Mouse (Mus musculus): ENCODE measurements at regions not wholly inside any gene's neighbourhood (a gene's known extent, or its start where the extent isn't known, plus 50 kb on each side); places are given as distances from the start of the nearest gene placed in this dataset.
A peak's percentile ranks its signal among the peaks of the same experiment; 100 is the strongest.

DNA sequence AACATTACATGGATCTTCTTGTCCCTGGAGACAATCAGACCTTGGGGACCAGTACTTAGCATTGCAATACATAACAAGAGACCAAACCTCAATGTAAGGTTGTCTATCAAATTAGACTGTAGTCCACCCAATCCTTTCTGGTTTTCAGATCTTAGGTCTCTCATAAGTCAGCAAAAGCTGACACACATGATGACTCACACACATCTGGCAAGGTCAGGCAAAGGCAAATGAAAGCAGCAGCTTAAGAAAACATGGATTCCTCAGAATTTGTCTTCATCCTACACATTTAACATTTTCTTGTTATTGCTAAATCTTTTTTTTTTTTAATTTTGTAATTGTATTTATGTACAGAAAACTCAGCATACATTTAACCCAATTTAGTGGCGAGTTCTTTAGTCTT, 52.0 kb downstream of the Gm11983 start:
- DNase-seq (ENCODE audit: low spot score): no peak

DNA sequence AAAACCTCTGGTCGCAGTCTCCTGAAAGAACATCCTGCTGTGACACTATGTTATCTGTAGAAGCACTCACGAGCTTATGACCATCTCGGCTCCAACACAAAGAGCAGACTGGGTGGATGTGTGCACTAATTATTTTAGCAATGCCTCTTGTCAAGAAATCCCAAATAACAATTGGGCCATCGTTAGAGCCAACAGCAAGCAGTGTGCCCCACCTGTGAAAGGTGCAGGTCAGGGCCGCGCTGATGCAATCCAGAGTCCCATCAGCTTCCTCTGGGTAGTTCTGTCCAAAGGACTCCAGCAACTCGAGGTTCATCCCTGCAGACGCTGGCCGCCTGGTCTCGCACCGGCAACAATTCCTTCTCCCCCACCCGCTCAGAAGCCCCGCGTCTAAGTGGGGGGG, 54.6 kb downstream of the Gm11983 start:
- DNase-seq (ENCODE audit: low spot score): no peak

DNA sequence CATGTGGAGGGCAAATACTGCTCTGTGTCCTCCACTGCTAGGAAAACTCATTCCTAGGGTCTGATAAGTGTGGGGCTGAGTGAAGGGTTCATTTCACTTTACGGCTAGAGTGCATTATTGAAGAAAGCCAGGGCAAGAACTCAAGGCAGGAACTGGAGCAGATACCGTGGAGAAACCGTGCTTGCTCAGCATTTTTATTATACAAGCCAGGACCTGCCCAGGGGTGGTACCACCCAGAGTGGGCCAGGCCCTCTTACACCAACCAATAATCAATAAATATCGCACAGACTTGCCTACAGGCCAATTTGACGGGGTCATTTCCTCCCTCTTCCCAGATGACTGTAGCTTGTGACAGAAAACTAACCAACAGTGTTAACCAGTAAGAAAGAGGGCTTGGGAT, 57.7 kb downstream of the Gm11983 start:
- no peak for DNase-seq (ENCODE audit: low spot score)

DNA sequence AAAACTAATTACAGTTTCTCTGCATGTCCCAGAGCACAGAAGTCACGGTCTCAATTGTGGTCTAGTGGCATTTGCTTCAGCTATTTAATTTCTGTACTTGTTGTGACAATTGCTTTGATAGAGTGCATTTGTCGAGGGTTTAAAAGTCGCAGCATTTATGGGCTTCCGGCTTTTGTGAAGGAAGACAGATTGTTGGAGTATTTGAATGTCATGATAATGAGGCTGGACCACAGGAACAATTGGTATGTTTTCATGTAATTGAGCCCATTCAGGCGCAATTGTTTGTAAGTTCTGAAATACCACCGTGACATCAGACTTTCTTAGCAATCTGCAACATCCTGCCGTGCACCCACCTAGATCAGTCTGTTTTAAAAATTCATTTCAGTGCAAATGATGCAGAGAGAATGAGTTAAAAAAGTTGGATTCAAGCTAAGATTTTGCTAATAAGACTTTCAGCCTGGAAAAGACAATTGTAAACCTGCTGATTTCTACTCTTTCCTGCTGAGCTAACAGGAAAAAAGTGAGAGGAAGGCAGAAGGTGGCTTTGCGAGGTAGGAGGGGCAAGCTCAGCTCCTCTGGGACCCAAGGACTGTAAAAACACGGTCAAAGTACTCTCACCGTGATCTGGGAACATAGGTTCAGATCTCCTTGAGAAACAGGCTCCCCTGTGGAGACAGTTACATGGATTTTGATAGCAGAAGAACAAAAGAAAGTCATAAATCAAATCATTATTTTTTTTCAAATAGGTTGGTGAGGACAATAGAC, 58.7 kb downstream of the Gm11983 start:
- DNase-seq (ENCODE audit: low spot score): no peak

DNA sequence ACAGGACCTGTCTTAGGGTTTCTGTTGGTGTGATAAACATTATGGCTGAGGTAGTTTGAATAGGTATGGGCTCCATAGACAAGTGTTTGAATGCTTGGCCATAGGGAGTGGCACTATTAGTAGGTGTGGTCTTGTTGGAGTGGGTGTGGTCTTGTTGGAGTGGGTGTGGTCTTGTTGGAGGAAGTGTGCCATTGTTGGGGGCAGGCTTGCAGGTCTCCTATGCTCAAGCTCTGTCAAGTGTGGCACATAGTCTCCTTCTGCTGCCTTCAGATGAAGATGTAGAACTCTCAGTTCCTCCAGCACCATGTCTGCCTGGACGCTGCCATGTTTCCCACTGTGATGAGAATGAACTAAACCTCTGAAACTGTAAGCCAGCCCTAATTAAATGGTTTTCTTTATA, 59.9 kb downstream of the Gm11983 start:
- DNase-seq (ENCODE audit: low spot score): no peak

DNA sequence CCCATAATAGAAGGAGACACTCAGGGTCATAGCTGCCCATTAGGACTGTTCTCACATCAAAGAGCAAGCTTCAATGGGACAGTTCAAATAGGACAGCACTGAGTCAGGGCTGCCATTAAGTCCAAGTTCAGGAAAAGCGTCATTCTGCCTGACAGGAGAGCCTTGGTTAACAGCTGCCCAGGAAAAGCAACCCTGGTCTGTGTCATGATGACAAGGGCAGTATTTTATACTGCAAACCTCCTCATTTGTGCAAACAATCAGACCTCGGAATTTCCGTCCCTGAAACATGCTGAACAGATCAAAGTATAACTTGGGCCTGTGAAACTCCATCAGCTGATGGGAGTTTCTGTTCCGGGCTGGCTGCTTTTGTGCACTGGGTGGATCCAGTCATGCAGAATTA, 62.8 kb downstream of the Gm11983 start:
- no peak for DNase-seq (ENCODE audit: low spot score)

DNA sequence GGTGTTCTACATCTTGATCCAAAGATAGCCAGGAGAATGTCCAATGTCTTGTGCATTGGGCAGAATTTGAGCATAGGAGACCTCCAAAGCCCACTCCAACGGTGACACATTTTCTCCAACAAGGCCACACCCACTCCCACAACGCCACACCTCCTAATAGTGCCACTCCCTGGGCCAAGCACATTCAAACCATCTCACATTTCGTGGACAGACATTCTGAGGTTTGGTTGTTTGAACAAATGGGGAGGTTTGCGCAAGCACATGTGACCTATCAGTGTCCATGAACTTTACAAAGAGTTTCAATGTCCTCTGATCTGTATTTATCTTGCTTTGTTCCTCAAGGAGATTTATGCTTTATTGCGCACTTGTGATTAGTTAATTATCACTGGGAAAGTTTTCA, 63.5 kb downstream of the Gm11983 start:
- DNase-seq (ENCODE audit: low spot score): no peak

DNA sequence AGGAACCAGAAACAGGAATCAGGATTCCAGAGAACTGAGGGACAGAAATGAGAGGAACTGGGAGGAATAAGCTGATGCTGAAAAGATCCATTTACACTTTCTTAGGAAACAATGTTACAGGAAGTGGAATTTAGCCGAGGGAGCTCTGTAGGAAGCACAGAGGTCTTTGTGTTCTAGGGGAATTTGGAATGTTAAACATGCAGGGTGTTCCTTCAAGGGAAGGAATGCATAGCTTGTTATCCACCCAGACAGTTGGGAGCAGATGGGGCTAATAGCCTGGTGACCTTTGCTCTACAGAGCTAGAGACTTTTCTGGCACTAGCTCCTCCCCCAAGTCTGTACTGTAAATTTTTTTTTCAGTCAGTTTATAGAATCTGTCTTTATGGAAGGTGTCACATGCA, 64.1 kb downstream of the Gm11983 start:
- DNase-seq (ENCODE audit: low spot score): no peak

DNA sequence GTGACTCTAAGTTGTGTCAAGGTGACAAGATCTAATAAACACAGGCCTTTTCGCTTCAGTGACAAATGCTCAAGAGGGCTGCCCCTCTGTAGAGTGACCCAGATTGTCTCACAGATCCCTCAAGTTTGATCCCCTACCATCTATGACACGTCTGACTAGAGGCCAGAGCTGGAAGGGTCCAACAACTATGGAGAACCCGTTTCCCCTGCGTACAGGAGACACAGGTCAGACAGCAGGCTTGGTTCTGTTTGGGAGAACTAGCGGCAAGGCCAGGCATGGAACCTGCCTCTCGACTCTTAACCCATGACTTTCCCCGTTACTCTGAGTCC, 68.1 kb downstream of the Gm11983 start:
- no peak for DNase-seq (ENCODE audit: low spot score)

DNA sequence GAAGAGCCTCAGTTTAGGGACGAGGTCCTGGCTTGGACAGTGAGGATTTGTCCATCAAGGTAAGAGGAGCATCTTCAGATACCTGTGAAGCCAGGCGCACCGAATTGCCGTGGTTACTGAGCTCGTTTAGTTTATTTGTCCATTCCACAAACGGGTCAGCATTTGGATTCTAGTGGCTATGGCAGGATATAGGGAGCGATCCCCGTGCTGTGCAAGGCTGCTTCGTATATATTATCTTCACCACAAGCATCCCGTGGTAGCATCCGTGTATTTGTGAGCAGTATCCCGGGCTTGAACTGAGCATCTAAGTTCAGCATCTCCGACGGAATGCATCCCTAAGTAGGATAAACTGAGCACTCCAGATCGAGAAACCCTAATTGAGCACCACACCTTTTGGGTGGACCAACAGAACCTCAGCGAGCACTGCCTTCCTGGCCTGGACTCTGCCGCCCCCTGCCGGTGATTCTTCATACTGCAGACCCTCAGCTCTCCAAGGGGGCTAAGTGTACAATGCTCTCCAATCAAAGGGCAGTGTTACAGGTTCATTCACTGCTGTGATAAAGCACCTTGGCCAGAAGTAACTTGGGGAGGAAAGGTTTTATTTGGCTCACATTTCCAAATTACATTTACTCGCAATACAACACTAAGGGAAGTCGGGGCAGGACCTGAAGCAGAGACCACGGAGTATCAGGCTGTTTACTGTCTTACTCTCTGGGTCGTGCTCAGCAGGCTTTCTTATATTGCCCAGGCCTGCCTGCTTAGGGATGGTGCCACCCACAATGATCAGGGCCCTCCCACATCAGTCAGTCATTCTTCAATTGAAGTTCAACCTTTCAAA, 68.6 kb downstream of the Gm11983 start:
- peak; percentile 76 for DNase-seq (ENCODE audit: low spot score)

DNA sequence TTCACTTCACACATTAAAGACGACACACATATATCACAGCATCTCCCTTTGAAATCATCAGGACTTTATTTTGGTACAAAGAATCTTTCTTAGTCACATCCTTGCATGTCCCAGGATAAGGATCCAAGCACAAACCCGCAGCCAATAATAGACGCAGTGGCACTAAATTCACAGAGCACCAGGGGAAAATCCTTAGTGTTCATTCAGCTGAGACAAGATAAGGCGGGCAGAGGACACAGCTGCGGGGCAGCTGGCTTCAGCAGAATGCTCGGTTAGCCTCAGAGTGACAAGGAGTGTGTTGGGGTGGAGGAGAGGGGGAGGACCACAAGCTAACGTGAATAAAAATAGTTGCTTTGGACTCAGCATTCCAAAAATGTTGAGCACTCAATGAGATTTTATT, 70.7 kb downstream of the Gm11983 start:
- DNase-seq (ENCODE audit: low spot score): no peak

DNA sequence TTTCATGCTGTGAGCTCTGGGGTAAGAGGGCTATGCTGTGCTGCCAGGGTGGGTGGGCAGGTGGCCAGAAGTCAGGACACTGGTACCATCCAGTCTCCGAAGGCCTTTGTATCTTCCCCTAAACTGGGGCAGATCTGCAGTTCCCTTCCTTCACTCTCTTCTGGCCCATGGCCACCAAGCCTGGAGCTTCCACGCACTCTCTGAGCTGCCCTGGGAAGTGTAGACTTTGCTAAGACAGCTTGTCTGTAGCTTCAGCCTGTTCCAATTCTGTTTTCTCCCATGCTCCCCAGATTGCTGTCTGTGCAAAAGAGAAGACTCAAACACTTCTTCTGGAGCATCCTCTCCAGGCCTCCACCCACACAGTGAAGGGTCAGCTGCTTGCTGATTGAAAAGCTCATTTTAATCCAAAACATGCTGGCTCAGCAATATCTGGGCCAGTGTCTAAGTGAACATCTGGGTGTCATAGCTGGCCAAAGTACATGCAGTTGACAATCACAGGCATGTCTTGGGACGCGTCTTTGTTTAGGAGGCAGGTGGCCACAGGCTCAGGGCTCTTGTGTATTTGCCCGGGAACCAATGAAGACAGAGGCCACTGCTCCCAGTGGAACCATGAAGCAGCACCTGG, 72.0 kb downstream of the Gm11983 start:
- DNase-seq (ENCODE audit: low spot score): no peak

DNA sequence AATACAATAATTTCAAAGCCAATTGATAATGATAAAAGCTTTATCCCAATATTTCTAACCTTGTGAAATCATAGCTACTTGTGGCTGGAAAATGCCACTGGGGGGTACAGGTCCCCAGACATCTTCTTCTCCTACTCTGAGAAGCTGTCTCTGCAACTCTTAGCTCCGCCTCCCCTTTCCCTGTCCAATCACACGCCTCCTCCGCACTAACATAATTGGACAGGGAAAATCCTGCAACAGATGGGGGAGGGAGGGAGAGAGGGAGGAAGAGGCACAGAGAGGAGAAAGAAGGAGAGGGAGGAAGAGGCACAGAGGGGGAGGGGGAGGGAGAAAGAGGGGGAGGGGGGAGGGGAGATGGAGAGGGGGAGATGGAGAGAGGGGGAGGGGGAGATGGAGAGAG, 73.3 kb downstream of the Gm11983 start:
- DNase-seq (ENCODE audit: low spot score): no peak

DNA sequence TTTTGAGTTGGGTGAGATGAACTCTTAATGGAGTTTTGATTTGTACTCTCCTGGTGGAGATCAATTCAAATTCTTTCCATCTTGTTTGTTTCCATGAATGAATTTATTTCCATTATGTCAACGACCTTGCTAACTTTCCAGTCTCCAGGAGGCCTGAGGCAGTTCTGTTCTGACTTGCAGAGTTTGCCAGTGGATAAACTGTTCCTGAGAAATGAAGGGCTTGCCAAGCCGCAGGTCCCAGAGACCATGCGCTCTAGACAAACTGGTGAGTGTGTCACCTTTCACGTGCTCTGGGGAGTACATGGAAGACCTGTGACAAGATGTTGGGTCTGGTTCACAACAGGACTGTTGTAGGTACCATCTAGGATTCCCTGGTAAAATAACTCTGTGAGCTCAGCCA, 74.5 kb downstream of the Gm11983 start:
- no peak for DNase-seq (ENCODE audit: low spot score)

DNA sequence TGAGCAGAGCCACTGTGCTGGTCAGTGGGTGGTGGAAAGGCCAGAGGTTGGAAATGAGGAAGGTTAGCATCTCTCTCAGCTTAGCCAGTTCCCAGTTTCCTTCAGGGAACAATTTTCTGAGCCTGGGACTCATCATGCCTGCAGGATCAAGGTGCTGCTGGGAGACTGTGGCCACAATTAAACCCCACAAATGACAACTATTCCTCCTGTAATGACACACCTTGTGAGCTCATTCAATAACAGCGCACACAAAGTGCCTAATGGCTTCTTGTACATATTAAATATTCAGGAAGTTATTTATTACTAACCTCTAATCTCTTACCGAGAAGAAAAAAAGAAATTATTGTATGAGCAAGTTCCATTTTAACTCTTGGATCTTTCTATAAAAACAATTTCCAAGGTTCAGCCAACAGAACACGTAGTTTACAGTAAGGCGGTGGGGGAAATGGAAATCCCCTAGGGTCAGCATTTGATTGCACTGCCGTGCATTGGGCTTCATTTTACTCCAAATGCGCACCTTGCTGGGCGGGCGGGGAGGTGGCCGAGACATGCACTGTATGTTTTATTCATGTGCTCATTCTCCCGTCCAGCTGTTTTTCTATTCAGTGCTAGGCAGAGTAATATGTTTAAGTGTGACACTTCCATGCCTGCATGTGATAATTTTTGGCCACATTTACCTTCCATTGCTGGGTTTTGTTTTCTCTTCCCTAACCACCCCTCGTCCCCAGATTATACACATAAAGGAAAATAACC, 75.4 kb downstream of the Gm11983 start:
- no peak for DNase-seq (ENCODE audit: low spot score)

DNA sequence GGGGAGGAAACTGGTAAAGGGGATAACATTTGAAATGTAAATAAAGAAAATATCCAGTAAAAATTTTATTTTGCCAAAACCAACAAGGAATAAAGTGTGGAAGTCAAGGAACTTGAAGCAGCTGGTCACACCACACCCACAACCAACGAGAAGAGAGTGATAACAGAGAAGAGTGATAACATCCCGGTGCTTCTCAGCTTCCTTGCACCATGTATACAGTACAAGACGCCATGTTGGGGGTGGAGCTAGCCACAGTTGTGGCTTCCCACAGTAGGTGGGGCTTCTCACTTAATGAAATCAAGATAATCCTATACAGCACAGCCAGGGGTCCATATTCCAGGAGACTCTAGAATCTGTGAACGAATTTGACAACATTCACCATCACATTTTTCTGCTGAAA, 77.9 kb downstream of the Gm11983 start:
- no peak for DNase-seq (ENCODE audit: low spot score)

DNA sequence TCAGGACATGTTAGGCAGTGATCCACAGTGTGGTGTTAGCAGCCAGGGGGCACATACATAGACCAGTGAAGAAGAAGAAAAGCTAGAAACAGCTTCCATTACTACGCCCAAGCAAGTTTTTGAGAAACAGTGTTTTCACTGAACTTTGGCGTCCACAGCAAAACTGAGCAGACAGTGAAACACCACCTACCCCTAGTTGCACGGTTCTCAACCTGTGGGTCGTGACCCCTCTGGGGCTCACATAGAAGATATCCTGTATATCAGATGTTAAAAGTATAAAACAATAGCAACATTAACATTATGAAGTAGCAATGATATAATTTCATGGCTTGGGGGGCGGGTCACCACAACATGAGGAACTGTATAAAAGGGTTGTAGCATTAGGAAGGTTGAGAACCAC, 81.1 kb downstream of the Ramp3 start:
- DNase-seq (ENCODE audit: low spot score): no peak

DNA sequence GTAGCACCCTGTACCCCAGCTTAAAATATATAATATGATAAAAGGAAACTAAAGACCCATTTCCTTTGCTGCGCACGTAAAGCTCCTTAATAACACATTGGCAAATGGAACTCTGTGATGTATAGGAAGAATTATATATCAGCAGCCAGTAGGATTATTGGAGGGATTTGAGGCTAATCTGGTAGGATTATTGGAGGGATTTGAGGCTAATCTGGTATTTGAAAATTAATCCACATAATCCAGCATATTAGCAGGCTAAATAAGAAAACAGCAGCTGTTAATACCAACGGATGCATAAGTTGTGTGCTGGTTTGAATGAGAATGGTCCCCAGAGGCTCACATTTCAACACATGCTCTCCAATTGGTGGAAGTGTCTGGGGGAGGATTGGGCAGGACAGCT, 80.3 kb downstream of the Ramp3 start:
- DNase-seq (ENCODE audit: low spot score): no peak

DNA sequence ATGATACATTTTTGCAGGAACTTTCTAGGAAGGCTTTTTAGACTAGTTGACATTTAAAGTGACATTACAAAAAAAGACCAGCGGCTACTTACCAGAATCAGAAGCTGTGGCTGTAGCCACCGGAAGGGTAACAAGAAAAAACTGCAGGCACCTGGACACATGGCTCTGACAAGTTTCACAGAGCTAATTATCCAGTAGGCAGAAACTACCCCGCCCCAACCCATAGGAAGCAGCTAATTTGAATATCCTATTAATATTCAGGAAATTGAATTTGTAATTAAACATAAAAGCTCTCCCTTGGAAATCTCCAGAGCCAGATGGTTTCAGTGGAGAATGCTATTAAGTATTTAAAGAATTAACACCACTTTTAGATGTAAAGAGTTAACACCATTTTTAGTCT, 79.8 kb downstream of the Ramp3 start:
- no peak for DNase-seq (ENCODE audit: low spot score)

DNA sequence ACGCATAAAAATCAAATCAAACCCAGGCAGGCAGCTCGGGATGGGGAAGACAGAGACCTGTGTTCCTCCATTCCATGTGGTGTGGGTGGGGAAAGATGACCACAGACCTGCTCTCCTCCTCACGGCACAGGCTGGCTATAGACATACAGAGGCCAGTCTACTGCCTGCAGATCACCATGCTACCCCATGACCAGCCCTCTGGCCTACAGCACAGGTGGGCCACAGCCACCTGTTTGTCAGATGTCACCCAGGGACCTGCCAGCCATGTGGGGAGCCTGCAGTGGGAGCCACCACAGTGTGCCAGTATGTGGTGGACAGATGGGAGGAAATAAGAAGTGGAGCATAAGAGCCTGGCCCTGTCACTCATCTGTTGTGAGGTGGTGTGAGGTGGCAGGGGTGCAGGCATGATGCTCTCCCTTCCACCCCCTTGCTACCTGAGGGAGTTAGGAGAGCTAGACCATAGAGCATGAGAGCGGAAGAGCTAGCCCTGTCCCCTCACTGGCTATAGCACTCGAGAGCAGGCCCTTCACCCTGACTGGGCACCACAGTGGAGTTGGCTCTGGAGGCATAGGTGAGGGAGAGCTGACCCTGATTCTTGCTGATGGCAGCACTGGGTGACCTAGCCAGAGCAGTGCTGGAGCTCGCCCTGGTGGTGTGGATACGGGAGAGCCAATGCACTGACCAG, 76.6 kb downstream of the Ramp3 start:
- no peak for DNase-seq (ENCODE audit: low spot score)

DNA sequence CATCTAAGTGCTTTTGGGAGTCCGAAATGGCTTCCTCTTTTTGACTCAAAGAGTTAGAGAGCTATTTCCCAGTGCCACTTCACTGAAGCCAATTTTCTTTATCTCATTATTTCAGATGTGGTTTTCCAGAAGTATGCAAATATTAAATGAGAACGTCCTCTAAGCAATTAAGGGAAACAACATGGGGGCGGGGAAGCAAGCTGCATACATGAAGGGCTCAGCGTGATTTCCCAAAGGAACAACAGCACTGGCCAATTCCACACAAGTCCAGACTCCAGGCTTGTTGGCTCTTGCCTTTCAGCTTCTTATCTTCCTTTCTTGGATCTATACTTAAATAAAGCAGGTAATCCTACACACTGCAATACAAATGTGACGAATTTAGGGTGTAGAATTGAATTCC, 73.2 kb downstream of the Ramp3 start:
- DNase-seq (ENCODE audit: low spot score): no peak

Measured in thymus, postnatal 0 days (tissue).